Mouse (Mus musculus): Measurements from ENCODE around the gene Slc35b2. TPM values are rescaled to one million over a fixed set of nuclear protein-coding genes. Genes with fewer than 3 reads are reported as not detected.

Gene Slc35b2
- total and polyA plus RNA-seq, 2 experiments from 2014 or later: 90.3 to 139 TPM

- peak; percentile 54 for TF ChIP-seq CTCF (IDR thresholded peaks at IDR 0.05; ENCODE audit: low read depth)
- DNase-seq (ENCODE audit: low spot score): no peak
- H3K4me3 ChIP-seq (ENCODE audit: low read length): no peak overlapping the region
- no peak overlapping the region for H3K27ac ChIP-seq
- ATAC-seq: no peak
- 100% methylated on average over 3 of the region's 3 CpGs for WGBS
- H3K36me3 ChIP-seq (ENCODE audit: insufficient read depth, low read length): no peaks in the 10 kb centered on the region
- H3K9ac ChIP-seq (replicated peaks; ENCODE audit: low read length): no peak overlapping the region
- no peaks in the 10 kb centered on the region for H3K9me3 ChIP-seq (ENCODE audit: low read length)
- H3K4me1 ChIP-seq (ENCODE audit: insufficient read depth, low read length): no peaks in the 10 kb centered on the region; the same call in 1 of the 2 replicates
- no peak overlapping the region for H3K4me2 ChIP-seq (ENCODE audit: low read depth, low read length)
- H3K27me3 ChIP-seq (ENCODE audit: insufficient read depth, low read length): no peaks in the 10 kb centered on the region
These were observed 22.8 kb downstream of the Slc35b2 start for GRCm38 (mm10) chr17:45586449-45586837.

GRCm38 (mm10) chr17:45588370-45588769 is 24.7 kb downstream of the Slc35b2 start:
- DNase-seq (ENCODE audit: low spot score) (no peak), ATAC-seq (no peak)
- no peaks in the 10 kb centered on the region for H3K9me3 ChIP-seq (ENCODE audit: low read length)
- H3K4me2 ChIP-seq (ENCODE audit: low read depth, low read length): no peak overlapping the region
- H3K4me3 ChIP-seq (ENCODE audit: low read length): no peak overlapping the region
- no peak overlapping the region for H3K9ac ChIP-seq (replicated peaks; ENCODE audit: low read length)
- peaks cover 12% of the 10 kb centered on the region for H3K4me1 ChIP-seq (ENCODE audit: insufficient read depth, low read length)
- no peak overlapping the region for H3K27ac ChIP-seq
- no peaks in the 10 kb centered on the region for H3K27me3 ChIP-seq (ENCODE audit: insufficient read depth, low read length)
- WGBS: 90% methylated on average over 7 of the region's 7 CpGs
- no peak for TF ChIP-seq CTCF (IDR thresholded peaks at IDR 0.05; ENCODE audit: low read depth)
- no peaks in the 10 kb centered on the region for H3K36me3 ChIP-seq (ENCODE audit: insufficient read depth, low read length)

GRCm38 (mm10) chr17:45589236-45589635 is 25.6 kb downstream of the Slc35b2 start:
- H3K36me3 ChIP-seq (ENCODE audit: insufficient read depth, low read length): no peaks in the 10 kb centered on the region
- no peak for ATAC-seq
- H3K27me3 ChIP-seq (ENCODE audit: insufficient read depth, low read length): no peaks in the 10 kb centered on the region
- TF ChIP-seq CTCF (IDR thresholded peaks at IDR 0.05; ENCODE audit: low read depth): no peak
- no peaks in the 10 kb centered on the region for H3K9me3 ChIP-seq (ENCODE audit: low read length)
- no peak overlapping the region for H3K9ac ChIP-seq (replicated peaks; ENCODE audit: low read length)
- no peak overlapping the region for H3K4me2 ChIP-seq (ENCODE audit: low read depth, low read length)
- H3K4me3 ChIP-seq (ENCODE audit: low read length): no peak overlapping the region
- no peak for DNase-seq (ENCODE audit: low spot score)
- peaks cover 12% of the 10 kb centered on the region for H3K4me1 ChIP-seq (ENCODE audit: insufficient read depth, low read length)
- WGBS: 94% methylated on average over 7 of the region's 7 CpGs
- no peak overlapping the region for H3K27ac ChIP-seq

GRCm38 (mm10) chr17:45589844-45590243 is 26.2 kb downstream of the Slc35b2 start:
- TF ChIP-seq CTCF (IDR thresholded peaks at IDR 0.05; ENCODE audit: low read depth): no peak
- Histone ChIP-seq H3K4me2 (ENCODE audit: low read depth, low read length) (no peak overlapping the region), H3K9me3 (ENCODE audit: low read length) (no peaks in the 10 kb centered on the region), H3K4me3 (ENCODE audit: low read length) (no peak overlapping the region), H3K27me3 (ENCODE audit: insufficient read depth, low read length) (no peaks in the 10 kb centered on the region), H3K27ac (no peak overlapping the region), H3K36me3 (ENCODE audit: insufficient read depth, low read length) (no peaks in the 10 kb centered on the region), H3K9ac (replicated peaks; ENCODE audit: low read length) (no peak overlapping the region), H3K4me1 (ENCODE audit: insufficient read depth, low read length) (peaks cover 16% of the 10 kb centered on the region)
- 92% methylated on average over 8 of the region's 8 CpGs for WGBS
- ATAC-seq (no peak), DNase-seq (ENCODE audit: low spot score) (no peak)

GRCm38 (mm10) chr17:45590410-45590809 is 26.7 kb downstream of the Slc35b2 start:
- Histone ChIP-seq H3K27ac (no peak overlapping the region), H3K9me3 (ENCODE audit: low read length) (no peaks in the 10 kb centered on the region), H3K4me3 (ENCODE audit: low read length) (no peak overlapping the region), H3K4me1 (ENCODE audit: insufficient read depth, low read length) (peaks cover 20% of the 10 kb centered on the region), H3K4me2 (ENCODE audit: low read depth, low read length) (no peak overlapping the region), H3K27me3 (ENCODE audit: insufficient read depth, low read length) (no peaks in the 10 kb centered on the region), H3K36me3 (ENCODE audit: insufficient read depth, low read length) (no peaks in the 10 kb centered on the region), H3K9ac (replicated peaks; ENCODE audit: low read length) (no peak overlapping the region)
- WGBS: 85% methylated on average over 6 of the region's 6 CpGs
- no peak for TF ChIP-seq CTCF (IDR thresholded peaks at IDR 0.05; ENCODE audit: low read depth)
- ATAC-seq: no peak
- no peak for DNase-seq (ENCODE audit: low spot score)

GRCm38 (mm10) chr17:45591701-45592605 is 28.3 kb downstream of the Slc35b2 start:
- WGBS: 45% methylated on average over 16 of the region's 16 CpGs
- Histone ChIP-seq H3K4me1 (ENCODE audit: insufficient read depth, low read length) (peaks cover 30% of the 10 kb centered on the region), H3K36me3 (ENCODE audit: insufficient read depth, low read length) (no peaks in the 10 kb centered on the region), H3K4me3 (ENCODE audit: low read length) (no peak overlapping the region; the same call in 1 of the 2 replicates), H3K27ac (peak overlapping the region; percentile 12), H3K4me2 (ENCODE audit: low read depth, low read length) (peak overlapping the region; percentile 97), H3K9me3 (ENCODE audit: low read length) (no peaks in the 10 kb centered on the region), H3K27me3 (ENCODE audit: insufficient read depth, low read length) (no peaks in the 10 kb centered on the region), H3K9ac (replicated peaks; ENCODE audit: low read length) (peak overlapping the region; percentile 41; the same call in 1 of the 2 replicates)
- peak; percentile 29 for DNase-seq (ENCODE audit: low spot score)
- no peak for TF ChIP-seq CTCF (IDR thresholded peaks at IDR 0.05; ENCODE audit: low read depth)
- peak; percentile 2; the same call in 1 of the 2 replicates for ATAC-seq
